Mouse (Mus musculus) CD4-positive, CD25-positive, alpha-beta regulatory T cell, adult 4 months (primary cell): ENCODE measurements at regions not wholly inside any gene's neighbourhood (a gene's known extent, or its start where the extent isn't known, plus 50 kb on each side); places are given as distances from the start of the nearest gene placed in this dataset.
"Not testable (repeated sequence)": the region's sequence is repeated elsewhere in the genome, so short reads cannot be mapped to it uniquely, and the experiment has no call there.

Experiments used
- ATAC-seq: one replicate; pipeline ENCODE4 v1.8.0; 2017

DNA sequence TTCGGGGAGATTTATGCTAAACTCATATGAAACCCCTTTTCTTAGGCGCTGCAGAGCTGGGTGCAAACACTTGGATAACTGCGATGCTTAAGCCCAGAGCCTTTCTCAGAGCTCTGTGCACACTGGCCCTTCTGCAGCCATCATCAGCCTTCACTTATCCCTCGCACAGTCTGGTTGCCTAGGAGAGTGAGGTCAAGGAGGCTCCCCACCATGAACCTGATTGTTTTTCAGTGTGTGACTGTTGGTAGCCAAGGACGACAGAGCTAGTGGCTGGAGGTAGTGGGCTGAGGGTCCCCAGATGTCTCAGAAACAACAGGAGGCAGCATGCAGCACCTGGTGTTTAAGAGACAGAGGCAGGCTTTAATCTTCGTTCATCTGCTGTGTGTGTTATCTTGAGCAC lies 108.6 kb upstream of the Gadl1 start:
- ATAC-seq = no peak

DNA sequence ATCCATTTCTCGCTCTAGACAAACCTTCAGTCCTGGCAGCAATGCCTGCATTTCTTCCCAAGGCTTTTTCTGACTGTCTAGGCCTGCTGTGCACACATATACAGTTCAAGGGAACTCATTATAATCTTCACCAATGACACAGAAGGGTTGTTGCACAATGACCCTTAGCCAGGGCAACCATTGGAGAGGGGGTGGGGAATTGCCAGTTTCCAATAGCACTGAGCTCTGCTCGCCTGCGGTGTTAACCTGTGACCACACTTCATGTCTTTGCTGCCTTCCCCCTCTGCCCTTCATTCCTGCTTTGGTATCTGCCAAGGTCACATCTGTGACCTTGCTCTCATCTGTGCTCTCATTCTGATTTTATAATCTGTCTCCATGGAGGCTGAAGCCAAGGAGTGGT lies 106.2 kb upstream of the Gadl1 start:
- no peak for ATAC-seq

DNA sequence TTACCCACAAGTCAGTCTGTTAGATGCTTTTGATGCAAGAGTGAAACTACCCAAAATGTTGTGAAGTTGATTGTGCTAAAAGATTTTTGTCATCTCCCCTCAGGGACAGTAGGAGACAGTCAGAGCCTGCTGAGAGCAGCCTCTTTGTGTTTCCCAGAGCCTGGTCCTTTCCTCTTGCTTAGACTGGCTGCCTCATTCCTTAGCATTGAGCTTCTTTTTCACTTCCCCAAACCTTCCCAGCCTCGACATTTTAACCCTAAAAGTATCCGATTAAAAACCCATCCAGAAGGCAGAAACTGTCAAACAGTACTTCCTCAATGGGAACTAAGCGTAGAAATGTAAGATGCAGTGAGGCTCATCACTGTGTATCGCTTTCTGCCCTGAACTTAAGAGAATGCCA lies 104.0 kb upstream of the Gadl1 start:
- ATAC-seq = no peak

DNA sequence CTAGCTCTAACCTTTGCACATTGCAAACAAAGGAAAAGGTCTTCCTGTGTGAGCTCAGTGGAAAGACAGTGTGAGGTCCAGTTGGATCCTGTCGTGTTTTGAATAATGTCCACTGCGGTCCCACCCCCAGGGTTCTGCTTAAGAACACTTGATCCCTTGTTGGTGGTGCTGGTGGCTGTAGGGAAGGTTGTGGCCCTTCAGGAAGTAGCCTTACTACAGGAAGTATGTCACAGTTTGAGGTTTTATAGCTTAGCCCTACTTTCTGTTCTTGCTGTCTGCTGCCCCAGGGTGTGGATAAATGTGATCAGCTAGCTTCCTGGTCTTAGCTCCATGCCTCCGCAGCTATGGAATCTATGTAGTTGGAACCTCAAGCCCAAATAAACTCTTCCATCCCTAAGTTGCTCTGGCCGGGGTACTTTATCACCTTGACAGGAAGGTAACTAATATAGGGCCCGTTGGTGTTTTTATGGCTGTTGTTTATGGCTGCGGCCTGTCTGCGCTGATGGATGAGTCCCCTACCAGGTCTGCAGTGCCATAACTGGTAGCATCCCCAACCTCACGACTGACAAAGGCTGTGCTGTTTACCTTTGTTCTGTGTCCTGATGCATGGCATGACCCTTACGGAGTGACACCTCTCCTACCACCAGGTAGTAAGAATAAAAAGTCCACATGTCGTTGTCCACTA lies 103.1 kb upstream of the Gadl1 start:
- no peak for ATAC-seq

DNA sequence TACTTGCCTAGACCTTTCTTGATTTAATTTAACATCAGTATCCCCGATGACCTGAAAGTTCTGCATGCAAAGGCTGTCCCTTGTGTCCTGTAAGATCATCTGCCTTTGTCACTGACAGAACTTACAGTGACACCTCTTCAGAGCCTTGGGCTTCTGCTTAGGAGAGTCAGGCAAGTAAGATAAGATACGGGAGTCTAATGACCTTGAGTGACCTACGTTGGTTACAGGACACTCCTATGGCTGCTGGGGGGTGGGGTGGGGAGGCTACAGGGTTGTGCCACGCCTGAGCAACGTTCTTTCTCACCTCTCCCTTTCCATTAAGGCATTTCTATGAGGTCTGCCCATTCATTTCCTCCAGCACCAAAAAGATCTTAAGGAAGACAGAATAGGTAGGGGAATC lies 69.1 kb upstream of the Gadl1 start:
- ATAC-seq = no peak

DNA sequence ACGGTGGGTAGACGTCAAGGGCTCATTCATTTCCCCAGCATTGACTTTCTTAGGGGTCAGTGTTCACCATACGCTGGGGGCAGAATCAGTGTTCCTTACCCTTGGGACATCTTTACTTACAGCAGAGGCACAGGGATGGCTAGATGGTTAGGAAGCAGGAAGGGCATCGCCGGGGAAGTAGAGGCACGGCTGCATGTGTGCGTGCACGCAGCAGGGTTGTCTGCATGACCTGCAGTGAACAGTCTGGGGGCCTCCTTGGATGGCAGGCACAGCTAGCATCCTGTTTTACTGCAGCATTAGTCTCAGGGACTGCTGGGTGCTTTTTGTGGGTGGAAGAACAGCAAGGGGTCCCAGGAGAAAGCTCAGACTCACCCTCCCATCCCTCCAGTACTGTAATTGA lies 68.5 kb upstream of the Gadl1 start:
- no peak for ATAC-seq

DNA sequence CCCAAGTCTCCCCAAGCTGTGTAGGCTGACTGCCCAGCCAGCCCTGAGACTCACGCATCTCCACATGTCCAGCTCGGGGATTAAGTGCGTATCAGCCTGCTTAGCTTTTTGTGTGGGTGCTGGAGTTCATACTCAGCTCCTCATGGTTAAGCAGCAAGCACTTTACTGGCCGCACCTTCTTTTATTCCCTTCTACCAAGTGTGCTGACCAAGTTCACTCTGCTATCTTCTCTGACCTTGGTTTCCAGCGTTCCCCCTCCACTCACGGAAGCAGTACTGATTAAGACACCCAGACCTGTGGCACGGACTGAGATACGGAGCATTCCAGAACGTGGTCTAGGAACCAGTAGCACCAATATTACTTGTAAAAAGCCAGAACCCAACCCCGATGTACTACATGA lies 67.6 kb upstream of the Gadl1 start:
- ATAC-seq = no peak

DNA sequence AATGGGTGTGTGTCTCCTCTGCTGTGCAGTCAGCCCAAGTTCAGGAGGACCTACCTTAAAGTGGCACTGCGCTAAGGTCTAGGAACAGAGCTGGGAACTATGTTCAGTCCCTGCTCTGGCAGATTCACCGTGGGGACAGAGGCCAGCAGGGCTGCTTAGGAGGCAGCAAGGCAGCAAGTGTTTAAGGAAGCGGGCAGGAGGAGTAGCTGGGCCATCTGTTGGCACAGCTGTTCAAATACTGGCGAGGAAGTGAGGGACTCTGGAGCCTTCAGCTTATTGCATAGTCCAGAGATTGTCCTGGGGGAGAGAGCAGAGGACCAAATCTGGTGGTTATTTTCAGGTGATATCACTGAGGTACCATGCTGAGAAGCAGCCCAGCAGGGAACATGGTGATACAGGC lies 64.9 kb upstream of the Gadl1 start:
- no peak for ATAC-seq

DNA sequence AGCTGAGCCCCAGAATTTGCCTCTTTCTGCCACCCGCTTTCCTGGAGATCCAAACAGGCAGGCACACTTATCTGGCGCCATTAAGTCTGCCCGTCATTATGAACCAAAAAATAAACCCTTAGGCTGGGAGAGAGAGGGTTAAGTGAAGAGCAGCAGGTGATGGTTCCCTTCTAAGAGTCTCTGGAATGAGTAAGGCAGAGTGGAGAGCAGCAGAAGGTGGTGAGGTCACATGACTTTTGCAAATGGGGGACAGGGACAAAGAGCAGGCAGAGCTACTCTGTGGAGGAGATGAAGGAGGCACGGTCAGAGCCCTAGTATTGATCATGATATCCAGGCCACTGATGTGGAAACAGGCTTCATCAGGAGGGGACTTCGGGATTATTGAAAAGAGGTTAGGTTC lies 64.2 kb upstream of the Gadl1 start:
- no peak for ATAC-seq

DNA sequence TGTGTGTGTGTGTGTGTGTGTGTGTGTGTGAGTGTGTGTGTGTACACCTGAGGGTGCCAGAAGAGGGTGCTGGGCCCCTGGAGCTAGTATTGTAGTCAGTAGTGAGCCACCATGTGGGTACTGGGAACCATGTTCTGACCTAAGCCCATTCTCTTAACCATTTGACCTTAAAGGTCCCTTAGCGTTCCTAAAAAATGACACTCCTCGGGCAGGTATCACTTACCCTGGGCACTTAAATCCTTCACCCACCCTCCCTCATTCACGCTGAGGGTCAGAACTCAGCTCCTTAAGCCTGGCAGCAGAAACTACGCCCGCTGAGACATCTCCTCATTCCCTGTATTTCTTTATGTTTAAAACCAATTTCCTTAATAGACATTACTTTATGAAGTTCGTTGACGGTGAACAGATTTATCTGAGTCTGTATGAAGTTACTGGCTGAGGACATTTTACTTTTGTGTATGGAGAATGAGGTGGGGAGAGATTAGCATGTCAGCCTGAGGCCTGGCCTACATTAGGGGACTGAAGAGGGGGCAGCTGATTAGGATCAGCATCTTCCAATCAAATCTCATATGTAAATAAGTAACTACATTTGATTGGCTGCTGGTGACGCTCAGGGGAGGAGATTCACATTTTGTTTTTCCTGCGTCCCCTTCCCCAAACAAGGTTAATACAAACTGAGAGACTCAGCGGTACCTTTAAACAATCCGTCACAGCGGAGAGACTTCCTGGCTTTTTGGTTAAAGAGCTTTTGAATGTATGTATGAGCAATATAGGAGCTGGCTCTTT lies 61.8 kb upstream of the Gadl1 start:
- no peak for ATAC-seq

DNA sequence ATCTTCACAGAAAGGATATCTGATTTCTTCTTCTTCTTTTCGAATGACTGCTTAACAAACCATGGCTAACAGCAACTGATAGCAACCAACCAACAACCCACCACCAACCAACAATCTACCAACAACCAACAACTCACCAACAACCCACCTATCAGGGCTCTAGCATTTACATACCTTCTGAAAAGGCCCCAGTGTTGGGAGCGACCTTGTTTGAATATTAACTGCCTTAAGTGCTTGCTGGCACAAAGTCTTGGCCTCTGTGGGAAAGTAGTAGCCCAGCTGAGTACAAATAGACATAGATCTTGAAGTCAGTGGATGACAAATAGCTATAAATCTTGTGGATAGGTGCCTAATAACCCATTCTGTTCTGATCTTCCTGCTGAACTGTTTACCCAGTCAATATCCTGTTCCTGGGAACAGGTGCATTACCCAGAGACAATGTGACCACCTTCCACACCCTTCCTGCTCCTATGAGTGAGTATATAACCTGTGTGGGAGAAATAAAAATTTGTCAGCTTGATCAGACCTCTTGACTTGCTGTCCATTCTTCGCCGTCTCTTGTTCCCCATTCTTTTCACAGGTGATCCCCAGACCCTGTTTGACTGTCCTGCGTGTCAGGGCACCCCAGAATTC lies 55.9 kb upstream of the Gadl1 start:
- not testable (repeated sequence) for ATAC-seq

DNA sequence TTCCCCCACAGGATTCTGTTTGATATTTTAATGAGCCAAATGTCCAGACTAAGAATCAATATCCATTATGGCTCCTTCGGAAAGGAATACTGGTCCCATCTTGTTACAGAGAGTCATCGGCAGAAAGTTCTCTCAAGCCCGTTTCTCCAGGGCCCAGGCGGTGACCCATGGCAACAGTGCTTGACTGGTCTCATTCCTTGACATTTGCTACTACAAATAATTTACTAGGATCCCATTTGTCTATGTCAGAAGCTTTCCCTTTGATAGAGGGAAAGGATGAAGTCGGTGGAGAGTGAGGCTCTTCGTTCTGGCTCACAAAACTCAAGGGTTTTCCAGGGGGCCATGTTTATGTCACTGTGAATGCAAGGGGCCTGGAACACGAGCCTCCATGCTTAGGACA lies 52.0 kb upstream of the Gadl1 start:
- no peak for ATAC-seq

DNA sequence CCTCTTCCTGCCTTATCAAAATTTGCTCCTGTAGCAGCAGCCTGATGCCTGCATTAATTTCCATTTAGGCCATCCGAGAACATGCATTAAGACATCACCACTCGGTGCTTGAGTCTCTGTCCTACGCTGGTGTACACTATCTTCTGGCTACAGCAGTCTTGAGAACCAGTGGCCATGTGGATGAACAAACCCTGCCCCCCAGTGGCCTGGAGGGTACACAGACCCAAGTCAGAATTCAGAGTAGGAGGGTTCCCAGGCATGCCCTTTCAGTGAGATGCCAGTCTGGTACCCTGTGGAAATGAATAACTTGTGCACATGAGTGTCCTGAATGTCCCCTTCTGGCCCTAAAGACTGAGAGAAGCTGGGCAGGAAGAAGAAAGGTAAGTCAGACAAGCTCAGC lies 50.4 kb upstream of the Gadl1 start:
- ATAC-seq = no peak
